Mouse (Mus musculus): Measurements from ENCODE around the gene Polr2b. TPM values are rescaled to one million over a fixed set of nuclear protein-coding genes. Genes with fewer than 3 reads are reported as not detected.

Polr2b gene
- total and polyA plus RNA-seq, 3 experiments: 58.3 to 178 (median 91.4) TPM

DNA sequence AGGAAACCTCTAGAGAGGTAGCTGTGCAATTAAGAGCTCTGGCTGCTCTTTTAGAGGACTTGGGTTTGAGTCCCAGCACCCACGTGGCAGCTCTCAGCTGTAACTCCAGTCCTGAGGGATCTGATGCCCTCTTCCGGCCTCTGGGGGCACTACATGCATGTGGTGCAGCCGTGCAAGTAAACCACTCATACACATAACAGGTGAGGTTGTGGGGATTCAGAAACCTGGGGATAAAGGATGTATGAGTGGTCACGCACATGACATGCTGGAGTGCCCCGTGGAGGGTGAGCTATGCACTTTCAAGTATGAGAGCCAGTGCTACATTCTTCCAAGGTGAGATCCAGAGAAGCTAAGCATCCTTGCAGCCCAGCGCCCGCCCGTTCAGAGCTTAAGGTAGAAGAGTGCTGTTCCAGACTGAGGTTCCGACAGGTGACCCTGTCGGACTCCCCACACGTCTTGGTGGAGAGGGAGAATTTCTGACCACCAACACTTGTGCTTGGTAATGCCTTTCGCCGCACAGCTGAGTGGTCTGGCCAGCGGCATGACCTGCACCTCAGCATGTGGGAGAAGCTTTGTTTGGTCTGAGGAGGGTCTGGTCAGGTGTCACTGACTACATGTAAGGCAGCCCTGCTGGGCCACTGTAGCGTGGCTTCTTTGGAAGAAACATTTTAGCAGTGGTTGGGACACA lies 40.2 kb downstream of the Polr2b start:
- Histone ChIP-seq H3K36me3 (ENCODE audit: control insufficient read depth in 1 of 2, insufficient read depth in 2 of 2, low read length in 2 of 2) (peaks cover 0 to 10% of the 10 kb centered on the region in 2 experiments; a peak in 2 of 4 replicates), H3K27ac (ENCODE audit: control insufficient read depth, low read depth, low read length) (no peak overlapping the region), H3K9ac (ENCODE audit: control insufficient read depth, low read depth, low read length, poor library complexity, severe bottlenecking) (no peak overlapping the region), H3K27me3 (ENCODE audit: control insufficient read depth in 1 of 2, insufficient read depth in 2 of 2, low read length in 2 of 2) (no peaks in the 10 kb centered on the region), H3K79me2 (ENCODE audit: control insufficient read depth, insufficient read depth, low read length, poor library complexity) (no peaks in the 10 kb centered on the region; the same call in 1 of the 2 replicates), H3K4me1 (ENCODE audit: control insufficient read depth in 1 of 2, insufficient read depth in 2 of 2, low read length in 2 of 2) (no peaks in the 10 kb centered on the region), H3K9me3 (replicated peaks; ENCODE audit: insufficient read depth, low read length) (no peaks in the 10 kb centered on the region), H3K4me3 (ENCODE audit: control insufficient read depth in 1 of 2, insufficient read depth in 1 of 2, low read depth in 2 of 2, low read length in 2 of 2) (no peak overlapping the region)
- no peak for TF ChIP-seq POLR2A (IDR thresholded peaks at IDR 0.05; ENCODE audit: control insufficient read depth in 1 of 2, insufficient read depth in 1 of 2, low read depth in 1 of 2, low read length in 2 of 2, poor library complexity in 1 of 2)
- no peak for TF ChIP-seq MAZ (IDR thresholded peaks at IDR 0.05; ENCODE audit: low read depth, low read length)
- TF ChIP-seq CTCF (IDR thresholded peaks at IDR 0.05 in 2 of 3, conservative IDR thresholded peaks at IDR 0.05 in 1 of 3; ENCODE audit: control insufficient read depth in 1 of 3, insufficient read depth in 1 of 3, low read depth in 2 of 3, low read length in 3 of 3, poor library complexity in 1 of 3, severe bottlenecking in 1 of 3): peak; percentile 8 to 33 (median 17); a peak in 4 of 6 replicates
- TF ChIP-seq TBP (IDR thresholded peaks at IDR 0.05; ENCODE audit: low read depth, low read length): no peak
- no peak for TF ChIP-seq MAFK (IDR thresholded peaks at IDR 0.05; ENCODE audit: borderline replicate concordance, low read depth, low read length)
- no peak for TF ChIP-seq CHD2 (IDR thresholded peaks at IDR 0.05; ENCODE audit: low read length)
- TF ChIP-seq ZKSCAN1 (IDR thresholded peaks at IDR 0.05; ENCODE audit: low read depth, low read length): no peak
- no peak for TF ChIP-seq POLR2AphosphoS5 (IDR thresholded peaks at IDR 0.05; ENCODE audit: borderline replicate concordance, low read depth, low read length)
- peak; percentile 29 for DNase-seq (ENCODE audit: low read depth, low spot score)

DNA sequence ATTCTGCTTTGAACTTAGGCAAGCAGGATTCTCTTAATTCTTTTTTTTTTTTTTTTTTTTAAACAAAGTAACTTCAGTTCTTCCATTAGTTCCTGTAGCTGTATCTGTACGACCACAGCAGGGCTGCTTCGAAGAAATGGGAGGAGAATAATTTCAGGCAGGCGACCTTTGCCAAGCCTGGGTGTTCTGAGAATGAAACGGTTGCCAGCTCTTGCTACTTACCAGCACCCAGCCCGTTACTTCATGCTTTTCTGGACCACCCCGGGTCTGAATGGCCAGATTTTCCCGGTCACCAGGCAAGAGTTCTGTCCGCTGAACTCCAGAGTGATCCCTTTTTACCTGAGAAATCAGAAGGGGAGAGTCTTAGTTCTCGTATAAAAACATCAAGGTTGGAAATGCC lies 41.7 kb downstream of the Polr2b start:
- no peaks in the 10 kb centered on the region for H3K27me3 ChIP-seq (ENCODE audit: control insufficient read depth in 1 of 2, insufficient read depth in 2 of 2, low read length in 2 of 2)
- 0 out of 2 replicates have a peak, but pooled peaks have one; percentile 17 for TF ChIP-seq ZNF384 (IDR thresholded peaks at IDR 0.05; ENCODE audit: low read depth, low read length)
- no peak for TF ChIP-seq RAD21 (IDR thresholded peaks at IDR 0.05; ENCODE audit: low read depth, low read length)
- no peaks in the 10 kb centered on the region; the same call in 1 of the 2 replicates for H3K79me2 ChIP-seq (ENCODE audit: control insufficient read depth, insufficient read depth, low read length, poor library complexity)
- H3K27ac ChIP-seq (ENCODE audit: control insufficient read depth, low read depth, low read length): no peak overlapping the region
- H3K4me1 ChIP-seq (ENCODE audit: control insufficient read depth in 1 of 2, insufficient read depth in 2 of 2, low read length in 2 of 2): no peaks in the 10 kb centered on the region
- DNase-seq (ENCODE audit: low read depth, low spot score): no peak
- H3K4me3 ChIP-seq (ENCODE audit: control insufficient read depth in 1 of 2, insufficient read depth in 1 of 2, low read depth in 2 of 2, low read length in 2 of 2): no peak overlapping the region
- no peaks in the 10 kb centered on the region for H3K9me3 ChIP-seq (replicated peaks; ENCODE audit: insufficient read depth, low read length)
- peaks cover 0 to 2% of the 10 kb centered on the region in 2 experiments; a peak in 1 of 4 replicates for H3K36me3 ChIP-seq (ENCODE audit: control insufficient read depth in 1 of 2, insufficient read depth in 2 of 2, low read length in 2 of 2)
- H3K9ac ChIP-seq (ENCODE audit: control insufficient read depth, low read depth, low read length, poor library complexity, severe bottlenecking): no peak overlapping the region

GRCm38 (mm10) chr5:77354361-77354787 lies 44.4 kb downstream of the Polr2b start:
- peak overlapping the region; percentile 45 to 71 for H3K4me3 ChIP-seq (ENCODE audit: control insufficient read depth in 1 of 2, insufficient read depth in 1 of 2, low read depth in 2 of 2, low read length in 2 of 2)

More at GRCm38 (mm10) chr5:77354361-77354787, 44.4 kb downstream of the Polr2b start:
- no peaks in the 10 kb centered on the region for H3K27me3 ChIP-seq (ENCODE audit: control insufficient read depth in 1 of 2, insufficient read depth in 2 of 2, low read length in 2 of 2)
- H3K27ac ChIP-seq (ENCODE audit: control insufficient read depth, low read depth, low read length): no peak overlapping the region
- TF ChIP-seq BHLHE40 (IDR thresholded peaks at IDR 0.05; ENCODE audit: borderline replicate concordance, low read depth, low read length) (no peak), ZC3H11A (IDR thresholded peaks at IDR 0.05; ENCODE audit: low read depth, low read length) (peak; percentile 54), POLR2A (IDR thresholded peaks at IDR 0.05; ENCODE audit: control insufficient read depth in 1 of 2, insufficient read depth in 1 of 2, low read depth in 1 of 2, low read length in 2 of 2, poor library complexity in 1 of 2) (peak in 1 of 2 experiments; percentile 49; a peak in 2 of 4 replicates), MAFK (IDR thresholded peaks at IDR 0.05; ENCODE audit: borderline replicate concordance, low read depth, low read length) (no peak), MAX (IDR thresholded peaks at IDR 0.05; ENCODE audit: low read length) (peak; percentile 68; the same call in 1 of the 2 replicates), MYC (IDR thresholded peaks at IDR 0.05; ENCODE audit: low read depth, low read length) (peak; percentile 90), HCFC1 (IDR thresholded peaks at IDR 0.05; ENCODE audit: low read depth, low read length) (peak; percentile 61; the same call in 1 of the 2 replicates), MYB (IDR thresholded peaks at IDR 0.05; ENCODE audit: low read depth, low read length) (no peak), MAZ (IDR thresholded peaks at IDR 0.05; ENCODE audit: low read depth, low read length) (no peak), RAD21 (IDR thresholded peaks at IDR 0.05; ENCODE audit: low read depth, low read length) (peak; percentile 84), RCOR1 (IDR thresholded peaks at IDR 0.05; ENCODE audit: low read depth, low read length) (no peak), TBP (IDR thresholded peaks at IDR 0.05; ENCODE audit: low read depth, low read length) (peak; percentile 58; the same call in 1 of the 2 replicates), KAT2A (conservative IDR thresholded peaks at IDR 0.05; ENCODE audit: low read depth, low read length) (no peak), SMC3 (IDR thresholded peaks at IDR 0.05; ENCODE audit: low read depth, low read length) (peak; percentile 66), SIN3A (IDR thresholded peaks at IDR 0.05; ENCODE audit: low read length) (peak; percentile 73; the same call in 1 of the 2 replicates), CTCF (IDR thresholded peaks at IDR 0.05 in 2 of 3, conservative IDR thresholded peaks at IDR 0.05 in 1 of 3; ENCODE audit: control insufficient read depth in 1 of 3, insufficient read depth in 1 of 3, low read depth in 2 of 3, low read length in 3 of 3, poor library complexity in 1 of 3, severe bottlenecking in 1 of 3) (peak; percentile 95 to 99 (median 98)), MXI1 (IDR thresholded peaks at IDR 0.05; ENCODE audit: low read depth, low read length) (peak; percentile 73), NELFE (IDR thresholded peaks at IDR 0.05; ENCODE audit: low read depth, low read length) (peak; percentile 36; the same call in 1 of the 2 replicates)
- no peaks in the 10 kb centered on the region for H3K4me1 ChIP-seq (ENCODE audit: control insufficient read depth in 1 of 2, insufficient read depth in 2 of 2, low read length in 2 of 2)
- peak overlapping the region; percentile 65 for H3K9ac ChIP-seq (ENCODE audit: control insufficient read depth, low read depth, low read length, poor library complexity, severe bottlenecking)
- no peaks in the 10 kb centered on the region for H3K36me3 ChIP-seq (ENCODE audit: control insufficient read depth in 1 of 2, insufficient read depth in 2 of 2, low read length in 2 of 2)
- no peaks in the 10 kb centered on the region; the same call in 1 of the 2 replicates for H3K79me2 ChIP-seq (ENCODE audit: control insufficient read depth, insufficient read depth, low read length, poor library complexity)
- no peaks in the 10 kb centered on the region for H3K9me3 ChIP-seq (replicated peaks; ENCODE audit: insufficient read depth, low read length)
- peak; percentile 94 for DNase-seq (ENCODE audit: low read depth, low spot score)
